ENCODE assay signal across 30 mouse cellular contexts in the genomic region with DNA sequence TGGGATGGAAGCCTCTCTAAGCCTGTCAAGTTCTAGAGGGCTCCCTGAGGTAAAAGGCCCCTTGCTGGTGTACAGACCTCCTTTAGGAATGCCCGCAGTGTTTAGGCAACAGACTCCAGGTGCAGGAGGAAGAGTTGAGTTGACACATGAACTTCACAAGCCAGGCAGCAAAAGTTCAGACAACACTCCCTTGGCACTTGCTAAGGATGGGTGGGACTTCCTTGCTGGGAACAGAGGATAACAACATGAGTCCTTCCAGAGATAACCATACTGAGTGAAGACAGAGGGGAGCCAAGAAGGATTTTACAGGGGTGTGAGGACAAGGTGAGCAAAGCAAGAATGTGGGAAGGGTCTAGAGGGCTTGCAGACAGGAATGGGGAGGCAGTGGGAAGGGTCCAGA. TPM values are rescaled to one million over a fixed set of nuclear protein-coding genes. Genes with fewer than 3 reads are reported as not detected.
"Had no signal": no experiment of that assay in that cellular context is flagged by ENCODE, and none has a peak within 500 bp of the region (broad histone marks: within the 10 kb centered on the region; RNA-seq: fewer than 3 reads in every experiment).

No protein-coding gene starts in this region.

- H3K36me3 ChIP-seq: limb, embryonic 10.5 days; limb, embryonic 13.5 days; liver, embryonic 12.5 days; liver, embryonic 15.5 days; midbrain, embryonic 12.5 days; midbrain, embryonic 15.5 days; neural tube, embryonic 13.5 days; stomach, embryonic 15.5 days had no signal

- H3K4me2 ChIP-seq: limb, embryonic 13.5 days; liver, embryonic 12.5 days; liver, embryonic 15.5 days; midbrain, embryonic 12.5 days; midbrain, embryonic 15.5 days; neural tube, embryonic 13.5 days; stomach, embryonic 15.5 days had no signal

- H3K9ac ChIP-seq: limb, embryonic 13.5 days; liver, embryonic 12.5 days; liver, embryonic 15.5 days; midbrain, embryonic 12.5 days; midbrain, embryonic 15.5 days; neural tube, embryonic 13.5 days; stomach, embryonic 15.5 days had no signal

- H3K4me3 ChIP-seq: layer of hippocampus, adult 2 months; limb, embryonic 10.5 days; limb, embryonic 13.5 days; liver, embryonic 12.5 days; liver, embryonic 15.5 days; midbrain, embryonic 12.5 days; midbrain, embryonic 15.5 days; myocyte; neural tube, embryonic 13.5 days; stomach, embryonic 15.5 days had no signal

- H3K27ac ChIP-seq: kidney, postnatal 0 days; layer of hippocampus, adult 2 months; limb, embryonic 10.5 days; limb, embryonic 13.5 days; liver, embryonic 12.5 days; liver, embryonic 15.5 days; midbrain, embryonic 12.5 days; midbrain, embryonic 15.5 days; neural tube, embryonic 13.5 days; stomach, embryonic 15.5 days had no signal

- H3K9me3 ChIP-seq: limb, embryonic 10.5 days; limb, embryonic 13.5 days; liver, embryonic 12.5 days; liver, embryonic 15.5 days; midbrain, embryonic 12.5 days; midbrain, embryonic 15.5 days; neural tube, embryonic 13.5 days; stomach, embryonic 15.5 days had no signal

- DNase-seq: kidney, adult 2 months; kidney, postnatal 25 days; layer of hippocampus, adult 9-11 months; liver; retina, postnatal 1 day; right cerebral cortex, postnatal 25 days; spleen, adult 18-20 months; thymus, postnatal 25 days had no signal

- H3K27me3 ChIP-seq: limb, embryonic 13.5 days; liver, embryonic 12.5 days; liver, embryonic 15.5 days; midbrain, embryonic 12.5 days; midbrain, embryonic 15.5 days; neural tube, embryonic 13.5 days; stomach, embryonic 15.5 days had no signal

- ATAC-seq: liver, embryonic 12.5 days; midbrain, embryonic 15.5 days had no signal

- H3K4me1 ChIP-seq: limb, embryonic 10.5 days; limb, embryonic 13.5 days; liver, embryonic 12.5 days; liver, embryonic 15.5 days; midbrain, embryonic 12.5 days; midbrain, embryonic 15.5 days; neural tube, embryonic 13.5 days; stomach, embryonic 15.5 days had no signal

RNA-seq across cellular contexts. Expression of a gene that starts 15.9 kb away (rescaled TPM):
- total RNA-seq: layer of hippocampus, adult 2 months; layer of hippocampus, postnatal 25 days; left cerebral cortex, adult 18-20 months; left cerebral cortex, postnatal 25 days; megakaryocyte progenitor cell, adult 5-6 weeks; megakaryocyte-erythroid progenitor cell, adult 5-6 weeks; monocyte, adult 5-6 weeks; neutrophil, adult 5-6 weeks had no signal
- polyA plus RNA-seq: kidney, embryonic 14.5 days; kidney, postnatal 0 days; large intestine, adult 2 months; limb, embryonic 10.5 days; limb, embryonic 13.5 days; liver, embryonic 12.5 days; liver, embryonic 15.5 days; lung, embryonic 16.5 days; midbrain, embryonic 12.5 days; midbrain, embryonic 15.5 days; neural tube, embryonic 13.5 days; stomach, embryonic 15.5 days; thymus, postnatal 0 days had no signal
